Mouse (Mus musculus): ENCODE measurements around the gene F2r. TPM values are rescaled to one million over a fixed set of nuclear protein-coding genes. Genes with fewer than 3 reads are reported as not detected.

Gene F2r
- polyA plus RNA-seq, 1 experiment: 42.2 TPM

DNA sequence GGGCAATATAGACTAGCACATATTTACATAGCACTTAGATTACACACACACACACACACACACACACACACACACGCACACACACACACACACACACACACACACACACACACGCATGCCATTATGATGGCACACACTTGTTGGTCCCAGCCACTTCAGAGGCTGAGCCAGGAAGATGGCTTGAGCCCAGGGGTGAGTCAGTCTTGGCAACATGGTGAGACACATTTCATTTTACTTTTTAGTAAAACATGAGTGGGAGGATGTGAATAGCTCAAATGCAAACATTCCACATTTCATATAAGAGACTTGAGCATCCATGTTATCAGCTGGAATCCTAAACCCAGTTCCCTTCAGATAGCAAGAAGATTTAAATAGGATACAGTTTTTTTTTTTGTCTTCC, 15.1 kb upstream of the F2r start:
- 68% methylated on average over 2 of the region's 2 CpGs for WGBS
- Histone ChIP-seq H3K27me3 (replicated peaks; ENCODE audit: control insufficient read depth, insufficient read depth, low read length) (no peaks in the 10 kb centered on the region), H3K27ac (ENCODE audit: insufficient read depth, low read depth, low read length) (no peak overlapping the region), H3K36me3 (ENCODE audit: control insufficient read depth, insufficient read depth, low read length) (no peaks in the 10 kb centered on the region), H3K4me3 (ENCODE audit: insufficient read depth, low read depth, low read length) (no peak overlapping the region), H3K4me1 (ENCODE audit: control insufficient read depth, insufficient read depth, low read length) (no peaks in the 10 kb centered on the region)
- TF ChIP-seq POLR2A (IDR thresholded peaks at IDR 0.05; ENCODE audit: low read depth, low read length): no peak
- no peak for TF ChIP-seq CTCF (conservative IDR thresholded peaks at IDR 0.05; ENCODE audit: insufficient read depth, insufficient read length, low read depth, low read length)
- DNase-seq: no peak

DNA sequence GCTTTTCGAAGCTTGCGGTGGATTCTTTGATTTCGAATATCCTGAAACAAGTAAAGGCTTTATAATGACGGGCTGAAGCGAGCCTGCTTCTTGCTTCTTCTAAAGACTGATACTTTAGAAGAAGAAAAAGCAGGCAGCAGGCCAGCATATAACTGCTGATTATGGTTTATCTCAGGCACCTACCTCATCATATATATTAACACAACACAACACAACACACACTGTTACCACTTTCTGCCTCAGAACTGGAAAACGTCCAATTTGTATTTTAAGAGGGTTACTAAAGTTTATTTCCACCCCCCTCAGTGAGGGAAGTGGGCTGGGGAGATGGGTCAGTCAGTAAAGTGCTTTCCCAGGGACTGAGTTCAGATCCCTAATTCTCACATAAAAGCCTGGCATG, 13.9 kb upstream of the F2r start:
- Histone ChIP-seq H3K27me3 (replicated peaks; ENCODE audit: control insufficient read depth, insufficient read depth, low read length) (no peaks in the 10 kb centered on the region), H3K36me3 (ENCODE audit: control insufficient read depth, insufficient read depth, low read length) (no peaks in the 10 kb centered on the region), H3K4me1 (ENCODE audit: control insufficient read depth, insufficient read depth, low read length) (no peaks in the 10 kb centered on the region), H3K27ac (ENCODE audit: insufficient read depth, low read depth, low read length) (no peak overlapping the region), H3K4me3 (ENCODE audit: insufficient read depth, low read depth, low read length) (no peak overlapping the region)
- TF ChIP-seq CTCF (conservative IDR thresholded peaks at IDR 0.05; ENCODE audit: insufficient read depth, insufficient read length, low read depth, low read length) (no peak), POLR2A (IDR thresholded peaks at IDR 0.05; ENCODE audit: low read depth, low read length) (no peak)
- WGBS: 90% methylated on average over 6 of the region's 6 CpGs
- no peak for DNase-seq

DNA sequence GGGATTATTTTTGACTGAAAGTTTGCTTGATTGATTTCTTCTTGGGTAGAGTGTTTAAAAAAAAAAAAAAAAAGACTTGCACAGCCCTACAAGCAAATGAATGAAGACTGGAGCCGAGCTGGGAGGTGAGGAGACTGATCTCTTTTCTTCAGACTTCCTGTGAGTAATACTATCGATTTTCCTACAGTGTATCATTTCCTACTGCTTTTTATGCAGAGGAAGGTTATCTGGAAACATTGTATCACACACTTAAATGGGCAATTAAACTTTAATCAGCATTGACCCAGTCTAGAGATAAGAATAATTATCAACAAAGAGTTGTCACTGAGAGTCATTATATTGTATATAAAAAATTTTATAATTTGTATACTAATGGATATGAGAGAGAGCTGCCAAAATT, 12.5 kb upstream of the F2r start:
- Histone ChIP-seq H3K27ac (ENCODE audit: insufficient read depth, low read depth, low read length) (no peak overlapping the region), H3K4me1 (ENCODE audit: control insufficient read depth, insufficient read depth, low read length) (no peaks in the 10 kb centered on the region), H3K27me3 (replicated peaks; ENCODE audit: control insufficient read depth, insufficient read depth, low read length) (no peaks in the 10 kb centered on the region), H3K36me3 (ENCODE audit: control insufficient read depth, insufficient read depth, low read length) (no peaks in the 10 kb centered on the region), H3K4me3 (ENCODE audit: insufficient read depth, low read depth, low read length) (no peak overlapping the region)
- DNase-seq: no peak
- TF ChIP-seq POLR2A (IDR thresholded peaks at IDR 0.05; ENCODE audit: low read depth, low read length) (no peak), CTCF (conservative IDR thresholded peaks at IDR 0.05; ENCODE audit: insufficient read depth, insufficient read length, low read depth, low read length) (no peak)
- WGBS: 47% methylated on average over 2 of the region's 2 CpGs

DNA sequence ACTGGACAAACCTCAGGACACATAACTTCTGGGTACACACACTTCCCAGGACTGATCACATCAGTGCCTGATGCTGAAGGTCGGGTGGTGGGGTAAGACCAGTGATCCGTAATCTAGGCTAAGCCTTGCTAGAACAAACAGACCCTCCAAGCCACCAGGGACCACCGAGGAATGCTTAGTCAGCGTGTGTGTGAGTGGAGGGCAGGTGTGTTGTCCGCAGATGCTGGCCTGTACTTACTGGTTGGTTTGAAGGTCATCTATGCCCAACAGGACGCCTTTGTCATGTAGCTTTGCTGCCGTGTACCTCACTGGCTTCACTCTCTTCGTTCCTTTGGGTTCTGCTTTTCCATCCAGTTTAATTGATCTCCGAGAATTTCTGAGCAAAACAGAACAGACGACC, 11.5 kb upstream of the F2r start:
- Histone ChIP-seq H3K36me3 (ENCODE audit: control insufficient read depth, insufficient read depth, low read length) (no peaks in the 10 kb centered on the region), H3K4me1 (ENCODE audit: control insufficient read depth, insufficient read depth, low read length) (no peaks in the 10 kb centered on the region), H3K27me3 (replicated peaks; ENCODE audit: control insufficient read depth, insufficient read depth, low read length) (no peaks in the 10 kb centered on the region), H3K4me3 (ENCODE audit: insufficient read depth, low read depth, low read length) (no peak overlapping the region), H3K27ac (ENCODE audit: insufficient read depth, low read depth, low read length) (no peak overlapping the region)
- DNase-seq: no peak
- TF ChIP-seq POLR2A (IDR thresholded peaks at IDR 0.05; ENCODE audit: low read depth, low read length): no peak
- no peak for TF ChIP-seq CTCF (conservative IDR thresholded peaks at IDR 0.05; ENCODE audit: insufficient read depth, insufficient read length, low read depth, low read length)
- 94% methylated on average over 10 of the region's 10 CpGs for WGBS

DNA sequence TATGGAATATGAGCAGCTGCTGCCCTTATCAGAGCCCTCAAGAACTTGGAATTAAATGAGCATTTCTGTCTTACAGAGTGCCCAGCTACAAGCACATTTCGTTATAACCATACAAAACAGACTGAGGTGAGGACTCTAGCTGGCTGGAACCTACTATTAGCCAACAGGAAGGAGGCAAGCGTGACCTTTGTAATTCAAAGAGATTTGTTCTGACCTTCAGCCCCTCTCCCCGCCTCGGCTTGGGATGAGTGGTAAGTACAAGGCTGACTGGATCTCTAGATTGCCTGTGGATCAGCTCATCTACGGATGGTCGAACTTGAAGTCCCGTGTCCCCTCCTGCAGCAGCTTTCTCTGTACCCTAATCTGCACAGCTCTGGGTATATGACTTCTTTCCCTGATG, 8.4 kb upstream of the F2r start:
- peak; percentile 25 for DNase-seq
- H3K36me3 ChIP-seq (ENCODE audit: control insufficient read depth, insufficient read depth, low read length): no peaks in the 10 kb centered on the region
- no peaks in the 10 kb centered on the region for H3K27me3 ChIP-seq (replicated peaks; ENCODE audit: control insufficient read depth, insufficient read depth, low read length)
- no peak overlapping the region for H3K27ac ChIP-seq (ENCODE audit: insufficient read depth, low read depth, low read length)
- 49% methylated on average over 7 of the region's 7 CpGs for WGBS
- no peaks in the 10 kb centered on the region for H3K4me1 ChIP-seq (ENCODE audit: control insufficient read depth, insufficient read depth, low read length)
- H3K4me3 ChIP-seq (ENCODE audit: insufficient read depth, low read depth, low read length): no peak overlapping the region
- TF ChIP-seq POLR2A (IDR thresholded peaks at IDR 0.05; ENCODE audit: low read depth, low read length) (no peak), CTCF (conservative IDR thresholded peaks at IDR 0.05; ENCODE audit: insufficient read depth, insufficient read length, low read depth, low read length) (no peak)

DNA sequence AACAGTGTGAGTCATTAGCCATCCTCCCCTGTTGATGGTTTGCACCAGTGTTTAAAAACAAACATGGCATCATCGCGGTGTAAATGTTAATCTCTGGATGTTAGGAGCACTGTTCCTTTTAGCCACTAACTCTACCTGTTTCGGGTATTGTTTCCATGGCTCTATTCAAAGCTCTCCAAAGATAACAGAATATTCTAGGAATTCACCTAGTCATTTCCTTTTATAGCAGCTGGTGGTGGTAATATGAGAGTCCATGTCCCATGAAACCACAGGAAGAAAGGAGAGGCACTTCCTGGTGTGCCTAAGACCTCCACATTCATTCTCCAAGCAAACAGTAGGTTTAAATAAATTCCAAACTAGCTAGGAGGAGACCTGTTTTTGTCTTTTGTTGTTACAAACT, 4.8 kb upstream of the F2r start:
- H3K27ac ChIP-seq (ENCODE audit: insufficient read depth, low read depth, low read length): no peak overlapping the region
- H3K27me3 ChIP-seq (replicated peaks; ENCODE audit: control insufficient read depth, insufficient read depth, low read length): no peaks in the 10 kb centered on the region
- no peaks in the 10 kb centered on the region for H3K36me3 ChIP-seq (ENCODE audit: control insufficient read depth, insufficient read depth, low read length)
- no peaks in the 10 kb centered on the region for H3K4me1 ChIP-seq (ENCODE audit: control insufficient read depth, insufficient read depth, low read length)
- no peak for DNase-seq
- no peak overlapping the region for H3K4me3 ChIP-seq (ENCODE audit: insufficient read depth, low read depth, low read length)
- WGBS: 81% methylated on average over 3 of the region's 3 CpGs
- TF ChIP-seq POLR2A (IDR thresholded peaks at IDR 0.05; ENCODE audit: low read depth, low read length): no peak
- no peak for TF ChIP-seq CTCF (conservative IDR thresholded peaks at IDR 0.05; ENCODE audit: insufficient read depth, insufficient read length, low read depth, low read length)

DNA sequence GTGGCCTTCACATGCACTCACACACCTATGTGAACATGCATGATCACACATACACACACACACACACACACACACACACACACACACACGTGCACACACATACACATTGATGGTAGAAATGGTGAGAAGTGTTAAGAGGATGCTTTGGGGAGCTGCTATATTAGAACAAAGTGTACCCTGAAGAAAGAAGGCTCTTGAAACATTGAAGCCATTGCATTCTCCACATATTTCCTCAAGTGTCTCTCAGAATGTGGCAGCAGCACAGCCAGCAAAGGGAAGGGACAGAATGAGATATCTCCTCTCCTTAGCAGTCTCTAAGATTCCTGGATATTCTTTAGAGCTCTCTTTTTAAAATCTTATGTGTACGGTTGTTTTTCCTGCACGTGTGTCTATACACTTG, 3.3 kb upstream of the F2r start:
- Histone ChIP-seq H3K27me3 (replicated peaks; ENCODE audit: control insufficient read depth, insufficient read depth, low read length) (no peaks in the 10 kb centered on the region), H3K36me3 (ENCODE audit: control insufficient read depth, insufficient read depth, low read length) (no peaks in the 10 kb centered on the region), H3K4me3 (ENCODE audit: insufficient read depth, low read depth, low read length) (no peak overlapping the region), H3K27ac (ENCODE audit: insufficient read depth, low read depth, low read length) (no peak overlapping the region), H3K4me1 (ENCODE audit: control insufficient read depth, insufficient read depth, low read length) (no peaks in the 10 kb centered on the region)
- TF ChIP-seq POLR2A (IDR thresholded peaks at IDR 0.05; ENCODE audit: low read depth, low read length) (no peak), CTCF (conservative IDR thresholded peaks at IDR 0.05; ENCODE audit: insufficient read depth, insufficient read length, low read depth, low read length) (no peak)
- no peak for DNase-seq
- 82% methylated on average over 3 of the region's 3 CpGs for WGBS

DNA sequence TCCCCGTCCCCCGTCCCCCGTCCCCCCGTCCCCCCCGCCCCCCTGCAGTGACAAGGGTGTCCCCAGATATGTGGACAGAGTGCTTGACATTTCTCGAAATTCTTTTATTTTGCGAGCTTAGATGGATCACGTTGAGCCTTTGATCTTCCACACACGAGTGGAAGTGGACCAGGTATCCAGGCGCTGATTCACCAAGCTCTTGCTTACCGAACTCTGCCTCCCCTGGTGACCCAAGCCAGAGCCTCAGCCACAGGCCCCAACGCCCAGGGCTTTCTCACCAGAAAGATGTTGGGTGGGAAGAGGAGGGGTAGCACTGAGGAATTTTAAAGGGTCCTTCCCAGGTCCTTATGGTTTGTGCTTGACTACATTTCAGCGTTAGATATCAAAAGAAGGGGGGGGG, 572 bp upstream of the F2r start:
- Histone ChIP-seq H3K36me3 (ENCODE audit: control insufficient read depth, insufficient read depth, low read length) (no peaks in the 10 kb centered on the region), H3K4me1 (ENCODE audit: control insufficient read depth, insufficient read depth, low read length) (no peaks in the 10 kb centered on the region), H3K4me3 (ENCODE audit: insufficient read depth, low read depth, low read length) (no peak overlapping the region), H3K27ac (ENCODE audit: insufficient read depth, low read depth, low read length) (no peak overlapping the region), H3K27me3 (replicated peaks; ENCODE audit: control insufficient read depth, insufficient read depth, low read length) (no peaks in the 10 kb centered on the region)
- no peak for DNase-seq
- WGBS: 24% methylated on average over 13 of the region's 13 CpGs
- no peak for TF ChIP-seq CTCF (conservative IDR thresholded peaks at IDR 0.05; ENCODE audit: insufficient read depth, insufficient read length, low read depth, low read length)
- TF ChIP-seq POLR2A (IDR thresholded peaks at IDR 0.05; ENCODE audit: low read depth, low read length): no peak

Measured in kidney, adult 2 months (tissue).